Mouse (Mus musculus): Measurements from ENCODE around the gene Proca1. TPM values are rescaled to one million over a fixed set of nuclear protein-coding genes. Genes with fewer than 3 reads are reported as not detected.

The Proca1 gene
- polyA plus RNA-seq, 1 experiment = 0.14 TPM

DNA sequence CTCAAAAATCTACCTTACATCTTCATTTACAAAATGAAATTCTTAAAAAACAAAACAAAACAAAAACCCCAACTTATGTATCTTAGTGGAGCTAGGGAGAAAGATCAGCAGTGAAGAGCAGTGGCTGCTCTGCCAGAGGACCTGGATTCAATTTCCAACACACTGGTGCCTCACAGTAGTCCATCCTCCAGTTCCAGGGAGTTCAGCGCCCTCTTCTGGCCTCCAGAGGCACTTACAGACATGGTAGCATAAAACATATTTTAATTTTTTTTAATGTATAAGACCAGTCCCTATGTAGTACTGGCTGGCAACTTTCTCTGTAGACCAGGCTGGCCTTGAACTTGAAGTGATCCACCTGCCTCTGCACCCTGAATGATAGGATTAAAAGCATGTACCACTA, 42.0 kb upstream of the Proca1 start:
- Histone ChIP-seq H3ac (ENCODE audit: control insufficient read depth, insufficient read length) (no peak overlapping the region), H3K4me2 (ENCODE audit: low read depth) (no peak overlapping the region), H3K27me3 (ENCODE audit: control insufficient read depth, insufficient read depth, insufficient read length) (no peaks in the 10 kb centered on the region), H3K36me3 (ENCODE audit: control insufficient read depth, insufficient read depth) (peaks cover 9% of the 10 kb centered on the region), H3K4me3 (no peak overlapping the region), H3K79me2 (ENCODE audit: control insufficient read depth, insufficient read depth) (no peaks in the 10 kb centered on the region)
- TF ChIP-seq TCF3 (IDR thresholded peaks at IDR 0.05; ENCODE audit: insufficient read length, low read depth) = no peak
- no peak for TF ChIP-seq POLR2AphosphoS2 (IDR thresholded peaks at IDR 0.05; ENCODE audit: insufficient read length, low read depth)
- TF ChIP-seq POLR2A (IDR thresholded peaks at IDR 0.05; ENCODE audit: insufficient read length, low read depth) = no peak
- TF ChIP-seq SRF (IDR thresholded peaks at IDR 0.05; ENCODE audit: control insufficient read depth, insufficient read length, low read depth) = no peak
- TF ChIP-seq USF1 (IDR thresholded peaks at IDR 0.05; ENCODE audit: low read depth) = no peak

- H3K36me3 ChIP-seq (ENCODE audit: control insufficient read depth, insufficient read depth) = peaks cover 11% of the 10 kb centered on the region
- TF ChIP-seq MYOD1 (IDR thresholded peaks at IDR 0.05; ENCODE audit: control insufficient read depth in 1 of 3, insufficient read length in 2 of 3, low read depth in 2 of 3) (no peak), MYOG (IDR thresholded peaks at IDR 0.05; ENCODE audit: control insufficient read depth in 1 of 3, insufficient read depth in 1 of 3, insufficient read length in 2 of 3, low read depth in 2 of 3) (peak in 1 of 3 experiments; percentile 7)
Observed at GRCm38 (mm10) chr11:78152299-78153231, 40.6 kb upstream of the Proca1 start.

DNA sequence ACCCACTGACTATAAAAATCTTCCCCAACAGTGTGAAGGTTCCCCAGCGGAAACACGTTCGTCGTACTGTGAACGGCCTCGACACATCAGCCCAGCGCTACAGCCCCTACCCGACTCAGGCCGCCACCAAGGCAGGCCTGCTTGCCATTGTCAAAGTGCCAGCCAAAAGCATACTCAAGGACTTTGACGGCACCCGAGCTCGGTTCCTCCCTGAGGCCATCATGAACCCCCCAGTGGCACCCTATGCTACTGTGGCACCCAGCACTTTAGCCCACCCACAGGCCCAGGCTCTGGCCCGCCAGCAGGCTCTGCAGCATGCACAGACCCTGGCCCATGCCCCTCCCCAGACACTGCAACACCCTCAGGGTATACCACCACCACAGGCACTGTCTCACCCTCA, 39.4 kb upstream of the Proca1 start:
- no peaks in the 10 kb centered on the region for H3K27me3 ChIP-seq (ENCODE audit: control insufficient read depth, insufficient read depth, insufficient read length)
- no peak overlapping the region for H3ac ChIP-seq (ENCODE audit: control insufficient read depth, insufficient read length)
- H3K4me3 ChIP-seq = no peak overlapping the region
- TF ChIP-seq SRF (IDR thresholded peaks at IDR 0.05; ENCODE audit: control insufficient read depth, insufficient read length, low read depth) (no peak), MYOD1 (IDR thresholded peaks at IDR 0.05; ENCODE audit: control insufficient read depth in 1 of 3, insufficient read length in 2 of 3, low read depth in 2 of 3) (no peak), TCF12 (IDR thresholded peaks at IDR 0.05; ENCODE audit: insufficient read depth, poor library complexity, severe bottlenecking) (no peak), POLR2AphosphoS2 (IDR thresholded peaks at IDR 0.05; ENCODE audit: insufficient read length, low read depth) (no peak), REST (IDR thresholded peaks at IDR 0.05; ENCODE audit: insufficient read depth, insufficient read length) (no peak), TCF3 (IDR thresholded peaks at IDR 0.05; ENCODE audit: insufficient read length, low read depth) (no peak)
- H3K36me3 ChIP-seq (ENCODE audit: control insufficient read depth, insufficient read depth) = peaks cover 23% of the 10 kb centered on the region
- H3K79me2 ChIP-seq (ENCODE audit: control insufficient read depth, insufficient read depth) = peaks cover 13% of the 10 kb centered on the region
- no peak overlapping the region for H3K4me2 ChIP-seq (ENCODE audit: low read depth)

More at GRCm38 (mm10) chr11:78152299-78153231, 40.6 kb upstream of the Proca1 start:
- no peak overlapping the region for H3K4me3 ChIP-seq
- H3K4me2 ChIP-seq (ENCODE audit: low read depth) = no peak overlapping the region
- H3K79me2 ChIP-seq (ENCODE audit: control insufficient read depth, insufficient read depth) = peaks cover 1% of the 10 kb centered on the region
- H3K27me3 ChIP-seq (ENCODE audit: control insufficient read depth, insufficient read depth, insufficient read length) = no peaks in the 10 kb centered on the region
- H3ac ChIP-seq (ENCODE audit: control insufficient read depth, insufficient read length) = no peak overlapping the region

GRCm38 (mm10) chr11:78155674-78156073, 37.5 kb upstream of the Proca1 start:
- TF ChIP-seq CEBPB (IDR thresholded peaks at IDR 0.05; ENCODE audit: insufficient read depth, poor library complexity, severe bottlenecking) (no peak), E2F4 (IDR thresholded peaks at IDR 0.05; ENCODE audit: insufficient read depth) (no peak), TCF12 (IDR thresholded peaks at IDR 0.05; ENCODE audit: insufficient read depth, poor library complexity, severe bottlenecking) (no peak), MAX (IDR thresholded peaks at IDR 0.05; ENCODE audit: low read depth) (no peak), TCF3 (IDR thresholded peaks at IDR 0.05; ENCODE audit: insufficient read length, low read depth) (no peak), REST (IDR thresholded peaks at IDR 0.05; ENCODE audit: insufficient read depth, insufficient read length) (no peak), SRF (IDR thresholded peaks at IDR 0.05; ENCODE audit: control insufficient read depth, insufficient read length, low read depth) (no peak), POLR2AphosphoS2 (IDR thresholded peaks at IDR 0.05; ENCODE audit: insufficient read length, low read depth) (no peak), MYOD1 (IDR thresholded peaks at IDR 0.05; ENCODE audit: control insufficient read depth in 1 of 3, insufficient read length in 2 of 3, low read depth in 2 of 3) (no peak), USF1 (IDR thresholded peaks at IDR 0.05; ENCODE audit: low read depth) (no peak)
- Histone ChIP-seq H3K27me3 (ENCODE audit: control insufficient read depth, insufficient read depth, insufficient read length) (no peaks in the 10 kb centered on the region), H3K36me3 (ENCODE audit: control insufficient read depth, insufficient read depth) (peaks cover 39% of the 10 kb centered on the region), H3ac (ENCODE audit: control insufficient read depth, insufficient read length) (no peak overlapping the region), H3K4me3 (no peak overlapping the region), H3K79me2 (ENCODE audit: control insufficient read depth, insufficient read depth) (peaks cover 20% of the 10 kb centered on the region), H3K4me2 (ENCODE audit: low read depth) (no peak overlapping the region)

DNA sequence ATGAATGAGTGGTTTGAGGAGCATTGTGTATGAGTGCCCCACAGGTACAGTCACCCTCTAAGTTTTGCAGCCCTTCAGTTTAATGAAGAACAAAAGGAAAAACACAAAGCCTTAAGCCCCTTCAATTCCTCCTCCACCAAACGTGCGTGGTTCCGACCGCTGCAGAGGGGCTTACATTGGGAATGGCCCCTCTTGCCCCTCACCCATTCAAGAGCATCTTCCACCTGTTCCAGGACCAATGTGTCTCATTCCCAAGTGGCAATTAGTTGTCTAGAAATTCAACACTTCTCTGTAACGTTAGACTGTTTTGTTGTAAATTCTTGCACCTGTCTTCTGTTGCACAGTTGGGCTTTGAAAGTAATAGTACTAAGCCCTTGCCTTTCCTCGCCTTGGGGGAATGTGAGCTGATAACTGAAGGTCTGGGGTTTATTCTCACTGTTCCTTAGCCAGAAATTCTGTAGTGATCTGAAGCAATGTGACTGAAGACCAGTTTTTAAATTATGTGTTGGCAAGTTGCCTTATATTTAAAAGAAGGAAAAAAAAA, 37.0 kb upstream of the Proca1 start:
- H3K79me2 ChIP-seq (ENCODE audit: control insufficient read depth, insufficient read depth) = peaks cover 26% of the 10 kb centered on the region
- no peak overlapping the region for H3K4me3 ChIP-seq
- peaks cover 45% of the 10 kb centered on the region for H3K36me3 ChIP-seq (ENCODE audit: control insufficient read depth, insufficient read depth)
- H3K27me3 ChIP-seq (ENCODE audit: control insufficient read depth, insufficient read depth, insufficient read length) = no peaks in the 10 kb centered on the region
- no peak overlapping the region for H3K4me2 ChIP-seq (ENCODE audit: low read depth)
- TF ChIP-seq POLR2AphosphoS2 (IDR thresholded peaks at IDR 0.05; ENCODE audit: insufficient read length, low read depth) (peak; percentile 87), POLR2A (IDR thresholded peaks at IDR 0.05; ENCODE audit: insufficient read length, low read depth) (no peak), SRF (IDR thresholded peaks at IDR 0.05; ENCODE audit: control insufficient read depth, insufficient read length, low read depth) (no peak), MYOG (IDR thresholded peaks at IDR 0.05; ENCODE audit: control insufficient read depth in 1 of 3, insufficient read depth in 1 of 3, insufficient read length in 2 of 3, low read depth in 2 of 3) (peak in 1 of 3 experiments; percentile 50), MYOD1 (IDR thresholded peaks at IDR 0.05; ENCODE audit: control insufficient read depth in 1 of 3, insufficient read length in 2 of 3, low read depth in 2 of 3) (peak; percentile 25 to 68 (median 46))
- H3ac ChIP-seq (ENCODE audit: control insufficient read depth, insufficient read length) = no peak overlapping the region

Measured in myocyte (in vitro differentiated cells).